Mouse (Mus musculus): ENCODE measurements around the gene Siglecg. TPM values are rescaled to one million over a fixed set of nuclear protein-coding genes. Genes with fewer than 3 reads are reported as not detected.

The Siglecg gene
- polyA plus RNA-seq, 1 experiment from 2014 or later = not detected

GRCm38 (mm10) chr7:43466099-43466694 is 58.2 kb downstream of the Siglecg start:
- Histone ChIP-seq H3K27me3 (replicated peaks; ENCODE audit: control insufficient read depth, insufficient read depth, low read length) (peaks cover 7% of the 10 kb centered on the region), H3K27ac (ENCODE audit: low read depth, low read length) (peak overlapping the region; percentile 63), H3K4me3 (ENCODE audit: low read length) (peak overlapping the region; percentile 56), H3K4me2 (ENCODE audit: low read length) (peak overlapping the region; percentile 89), H3K9ac (ENCODE audit: low read depth, low read length) (peak overlapping the region; percentile 64), H3K4me1 (ENCODE audit: control insufficient read depth, insufficient read depth, low read depth, low read length) (peaks cover 4% of the 10 kb centered on the region; the same call in 1 of the 2 replicates), H3K9me3 (ENCODE audit: control insufficient read depth, low read length) (no peaks in the 10 kb centered on the region), H3K36me3 (ENCODE audit: control insufficient read depth, insufficient read depth, low read length) (no peaks in the 10 kb centered on the region)
- peak; percentile 64 for ATAC-seq
- WGBS = 1% methylated on average over 33 of the region's 33 CpGs

Small RNAs within 50 kb of the gene (microRNA-seq; reads per million reads assigned to microRNA genes)
- gene Mir7051 = not detected

Other genes starting within 250 kb of the Siglecg start
- gene Zfp715, start 94.9 kb upstream of the Siglecg start, polyA plus RNA-seq (2015; fragmentation: Nextera tagmentation; extraction: Ambion mirVana) = 19.3 and 23.1 TPM in 2 replicates
- gene Siglecf, start 56.9 kb upstream of the Siglecg start, polyA plus RNA-seq (2015; fragmentation: Nextera tagmentation; extraction: Ambion mirVana) = 0.20 and 0.35 TPM in 2 replicates
- not detected in 2 replicates for gene Lim2, start 19.5 kb downstream of the Siglecg start, polyA plus RNA-seq (2015; fragmentation: Nextera tagmentation; extraction: Ambion mirVana)
- 0.45 TPM in 2 replicates for gene Nkg7, start 28.9 kb downstream of the Siglecg start, polyA plus RNA-seq (2015; fragmentation: Nextera tagmentation; extraction: Ambion mirVana)
- gene Cldnd2, start 32.6 kb downstream of the Siglecg start, polyA plus RNA-seq (2015; fragmentation: Nextera tagmentation; extraction: Ambion mirVana) = not detected in 2 replicates
- gene Etfb, start 35.9 kb downstream of the Siglecg start, polyA plus RNA-seq (2015; fragmentation: Nextera tagmentation; extraction: Ambion mirVana) = 140 and 142 TPM in 2 replicates
- gene Gm45233, start 35.9 kb downstream of the Siglecg start, polyA plus RNA-seq (2015; fragmentation: Nextera tagmentation; extraction: Ambion mirVana) = 0.49 TPM in 1 of 2 replicates, not detected in the other
- 20.4 and 26.1 TPM in 2 replicates for gene Vsig10l, start 54.9 kb downstream of the Siglecg start, polyA plus RNA-seq (2015; fragmentation: Nextera tagmentation; extraction: Ambion mirVana)
- gene Iglon5, start 81.9 kb downstream of the Siglecg start, polyA plus RNA-seq (2015; fragmentation: Nextera tagmentation; extraction: Ambion mirVana) = 9.7 and 12.0 TPM in 2 replicates
- gene 4931406B18Rik, start 97.7 kb downstream of the Siglecg start, polyA plus RNA-seq (2015; fragmentation: Nextera tagmentation; extraction: Ambion mirVana) = 0.07 and 0.11 TPM in 2 replicates
- 1.3 and 1.9 TPM in 2 replicates for gene Cd33, start 136.2 kb downstream of the Siglecg start, polyA plus RNA-seq (2015; fragmentation: Nextera tagmentation; extraction: Ambion mirVana)
- gene Zfp658, start 154.1 kb downstream of the Siglecg start, polyA plus RNA-seq (2015; fragmentation: Nextera tagmentation; extraction: Ambion mirVana) = 6.9 and 7.9 TPM in 2 replicates
- 14.4 and 16.2 TPM in 2 replicates for gene Zfp719, start 171.4 kb downstream of the Siglecg start, polyA plus RNA-seq (2015; fragmentation: Nextera tagmentation; extraction: Ambion mirVana)
- 0.45 and 0.46 TPM in 2 replicates for gene Zfp819, start 199.0 kb downstream of the Siglecg start, polyA plus RNA-seq (2015; fragmentation: Nextera tagmentation; extraction: Ambion mirVana)
- gene Ceacam18, start 226.5 kb downstream of the Siglecg start, polyA plus RNA-seq (2015; fragmentation: Nextera tagmentation; extraction: Ambion mirVana) = 0.10 TPM in 1 of 2 replicates, not detected in the other